Mouse (Mus musculus) heart, embryonic 11.5 days (tissue): Measurements from ENCODE around the gene Hcn1. TPM values are rescaled to one million over a fixed set of nuclear protein-coding genes. Genes with fewer than 3 reads are reported as not detected.

ENCODE experiments used
- ATAC-seq: fragments of 200-750 bp; cut with Nextera tagmentation; replicated peaks from 2 replicates; pipeline ENCODE4 v1.8.0; 2017; ENCODE audit warnings: moderate library complexity; ENCODE audit not compliant: insufficient number of reproducible peaks, low FRiP score, low TSS enrichment
- H3K27ac ChIP-seq: fragments of 300-500 bp; sonication (generic); 2 replicates; pipeline ENCODE4 v1.5.1; 2014; ENCODE audit warnings: mild to moderate bottlenecking, low read depth, low read length
- H3K27me3 ChIP-seq: fragments of 300-500 bp; sonication (generic); 2 replicates; pipeline ENCODE4 v1.6.1; 2014; ENCODE audit warnings: mild to moderate bottlenecking, low read length, mixed read lengths; ENCODE audit not compliant: control insufficient read depth, insufficient read depth
- H3K36me3 ChIP-seq: fragments of 300-500 bp; sonication (generic); 2 replicates; pipeline ENCODE4 v1.6.1; 2014; ENCODE audit warnings: mild to moderate bottlenecking, low read length, moderate library complexity, mixed read lengths; ENCODE audit not compliant: control insufficient read depth, insufficient read depth
- H3K4me1 ChIP-seq: fragments of 300-500 bp; sonication (generic); 2 replicates; pipeline ENCODE4 v1.6.1; 2014; ENCODE audit warnings: low read length; ENCODE audit not compliant: control insufficient read depth, insufficient read depth
- H3K4me2 ChIP-seq: fragments of 300-500 bp; sonication (generic); 2 replicates; pipeline ENCODE4 v1.6.1; 2014; ENCODE audit warnings: mild to moderate bottlenecking, moderate library complexity
- H3K4me3 ChIP-seq: fragments of 300-500 bp; sonication (generic); 2 replicates; pipeline ENCODE4 v1.5.1; 2014; ENCODE audit warnings: low read depth, low read length
- H3K9ac ChIP-seq: fragments of 300-500 bp; sonication (generic); 2 replicates; pipeline ENCODE4 v1.6.1; 2014; ENCODE audit warnings: mild to moderate bottlenecking, low read depth, low read length, moderate library complexity
- H3K9me3 ChIP-seq: fragments of 300-500 bp; sonication (generic); replicated peaks from 2 replicates; pipeline ENCODE4 v1.6.1; 2016; ENCODE audit warnings: low read length; ENCODE audit not compliant: control insufficient read depth
- WGBS: fragments of 180-500 bp; shearing (Covaris S2); extraction: QIAGEN DNeasy Blood & Tissue Kit; methylation state at CpG from one replicate; pipeline ENCODE4 v1.1.7; 2014; ENCODE audit not compliant: insufficient replicate concordance; 5-methylcytosine and 5-hydroxymethylcytosine counted together
- polyA plus RNA-seq: library from polyadenylated mRNA; unstranded; fragments of >200 nt; fragmentation: Nextera tagmentation; extraction: Ambion mirVana; gene quantifications from 2 replicates; pipeline ENCODE4 v1.2.1, GENCODE M21; 2014

Hcn1 gene
- polyA plus RNA-seq, 1 experiment from 2014 or later: 0.24 TPM

- Histone ChIP-seq H3K9me3 (no peaks in the 10 kb centered on the region), H3K27me3 (no peaks in the 10 kb centered on the region), H3K9ac (no peak overlapping the region), H3K27ac (no peak overlapping the region), H3K4me3 (no peak overlapping the region), H3K4me1 (no peaks in the 10 kb centered on the region), H3K4me2 (no peak overlapping the region), H3K36me3 (no peaks in the 10 kb centered on the region)
- no peak for ATAC-seq
- 88% methylated on average over 2 of the region's 2 CpGs for whole genome bisulfite sequencing
Measured at GRCm38 (mm10) chr13:117852711-117853051, 250.6 kb downstream of the Hcn1 start.

- Histone ChIP-seq H3K4me2 (no peak overlapping the region), H3K36me3 (no peaks in the 10 kb centered on the region), H3K9ac (no peak overlapping the region), H3K9me3 (no peaks in the 10 kb centered on the region), H3K4me3 (no peak overlapping the region), H3K4me1 (no peaks in the 10 kb centered on the region), H3K27me3 (no peaks in the 10 kb centered on the region), H3K27ac (no peak overlapping the region)
- WGBS: 25% methylated on average over 3 of the region's 3 CpGs
- no peak for ATAC-seq
Measured at GRCm38 (mm10) chr13:117858416-117858815, 256.3 kb downstream of the Hcn1 start.

GRCm38 (mm10) chr13:117877787-117878186 lies 275.7 kb downstream of the Hcn1 start:
- no peak for ATAC-seq
- WGBS: 72% methylated on average over 8 of the region's 8 CpGs
- Histone ChIP-seq H3K4me1 (no peaks in the 10 kb centered on the region), H3K27ac (no peak overlapping the region), H3K27me3 (no peaks in the 10 kb centered on the region), H3K9me3 (no peaks in the 10 kb centered on the region), H3K4me2 (no peak overlapping the region), H3K4me3 (no peak overlapping the region), H3K36me3 (no peaks in the 10 kb centered on the region), H3K9ac (no peak overlapping the region)

GRCm38 (mm10) chr13:117880471-117881225 lies 278.5 kb downstream of the Hcn1 start:
- H3K36me3 ChIP-seq: no peaks in the 10 kb centered on the region
- no peak overlapping the region for H3K27ac ChIP-seq
- no peak for ATAC-seq
- no peaks in the 10 kb centered on the region for H3K9me3 ChIP-seq
- no peak overlapping the region for H3K4me2 ChIP-seq
- H3K27me3 ChIP-seq: no peaks in the 10 kb centered on the region
- no peak overlapping the region for H3K9ac ChIP-seq
- no peak overlapping the region for H3K4me3 ChIP-seq
- no peaks in the 10 kb centered on the region for H3K4me1 ChIP-seq
- WGBS: 66% methylated on average over 4 of the region's 4 CpGs

GRCm38 (mm10) chr13:117892076-117892475 lies 290.0 kb downstream of the Hcn1 start:
- 76% methylated on average over 5 of the region's 5 CpGs for WGBS
- no peak overlapping the region for H3K4me2 ChIP-seq
- H3K27me3 ChIP-seq: no peaks in the 10 kb centered on the region
- H3K36me3 ChIP-seq: no peaks in the 10 kb centered on the region
- no peak overlapping the region for H3K27ac ChIP-seq
- no peak overlapping the region for H3K9ac ChIP-seq
- H3K4me1 ChIP-seq: no peaks in the 10 kb centered on the region
- H3K9me3 ChIP-seq: no peaks in the 10 kb centered on the region
- H3K4me3 ChIP-seq: no peak overlapping the region
- ATAC-seq: no peak

GRCm38 (mm10) chr13:117898052-117898451 lies 295.9 kb downstream of the Hcn1 start:
- Histone ChIP-seq H3K27me3 (no peaks in the 10 kb centered on the region), H3K9ac (no peak overlapping the region), H3K4me3 (no peak overlapping the region), H3K9me3 (no peaks in the 10 kb centered on the region), H3K4me2 (no peak overlapping the region), H3K27ac (no peak overlapping the region), H3K4me1 (no peaks in the 10 kb centered on the region), H3K36me3 (no peaks in the 10 kb centered on the region)
- WGBS: 51% methylated on average over 2 of the region's 2 CpGs
- no peak for ATAC-seq

GRCm38 (mm10) chr13:117907801-117908200 lies 305.7 kb downstream of the Hcn1 start:
- WGBS: 76% methylated on average over 3 of the region's 3 CpGs
- Histone ChIP-seq H3K36me3 (no peaks in the 10 kb centered on the region), H3K27ac (no peak overlapping the region), H3K4me1 (no peaks in the 10 kb centered on the region), H3K9ac (no peak overlapping the region), H3K27me3 (no peaks in the 10 kb centered on the region), H3K9me3 (no peaks in the 10 kb centered on the region), H3K4me3 (no peak overlapping the region), H3K4me2 (no peak overlapping the region)
- ATAC-seq: no peak

GRCm38 (mm10) chr13:117929734-117930133 lies 327.6 kb downstream of the Hcn1 start:
- Histone ChIP-seq H3K27ac (no peak overlapping the region), H3K27me3 (no peaks in the 10 kb centered on the region), H3K36me3 (no peaks in the 10 kb centered on the region), H3K4me1 (no peaks in the 10 kb centered on the region), H3K4me2 (no peak overlapping the region), H3K9me3 (no peaks in the 10 kb centered on the region), H3K4me3 (no peak overlapping the region), H3K9ac (no peak overlapping the region)
- ATAC-seq: no peak
- 73% methylated on average over 4 of the region's 4 CpGs for WGBS

- H3K27ac ChIP-seq: no peak overlapping the region
- no peak overlapping the region for H3K4me3 ChIP-seq
- no peaks in the 10 kb centered on the region for H3K27me3 ChIP-seq
- H3K4me1 ChIP-seq: no peaks in the 10 kb centered on the region
- WGBS: 72% methylated on average over 2 of the region's 2 CpGs
- ATAC-seq: no peak
- no peak overlapping the region for H3K9ac ChIP-seq
- no peak overlapping the region for H3K4me2 ChIP-seq
- no peaks in the 10 kb centered on the region for H3K9me3 ChIP-seq
- H3K36me3 ChIP-seq: no peaks in the 10 kb centered on the region
Measured at GRCm38 (mm10) chr13:117931746-117932145, 329.6 kb downstream of the Hcn1 start.
